Mouse (Mus musculus) hindbrain, embryonic 12.5 days (tissue): ENCODE results near the gene Ftsj3. TPM values are rescaled to one million over a fixed set of nuclear protein-coding genes. Genes with fewer than 3 reads are reported as not detected.
A peak's percentile ranks its signal among the peaks of the same experiment; 100 is the strongest.

Experiments
- ATAC-seq: fragments of 200-750 bp; cut with Nextera tagmentation; 2 replicates; pipeline ENCODE4 v1.8.0; 2017; ENCODE audit warnings: moderate TSS enrichment; ENCODE audit not compliant: low FRiP score
- H3K27ac ChIP-seq: fragments of 300-500 bp; sonication (generic); 2 replicates; pipeline ENCODE4 v1.5.1; 2016; ENCODE audit warnings: mild to moderate bottlenecking
- H3K27me3 ChIP-seq: fragments of 300-500 bp; sonication (generic); 2 replicates; pipeline ENCODE4 v1.6.1; 2016; ENCODE audit warnings: mild to moderate bottlenecking
- H3K36me3 ChIP-seq: fragments of 300-500 bp; sonication (generic); 2 replicates; pipeline ENCODE4 v1.6.1; 2016; ENCODE audit warnings: mild to moderate bottlenecking
- H3K4me1 ChIP-seq: fragments of 300-500 bp; sonication (generic); 2 replicates; pipeline ENCODE4 v1.6.1; 2016
- H3K4me2 ChIP-seq: fragments of 300-500 bp; sonication (generic); replicated peaks from 2 replicates; pipeline ENCODE4 v1.6.1; 2016; ENCODE audit warnings: mild to moderate bottlenecking
- H3K4me3 ChIP-seq: fragments of 300-500 bp; sonication (generic); 2 replicates; pipeline ENCODE4 v1.5.1; 2016; ENCODE audit warnings: mild to moderate bottlenecking
- H3K9ac ChIP-seq: fragments of 300-500 bp; sonication (generic); 2 replicates; pipeline ENCODE4 v1.6.1; 2016; ENCODE audit warnings: mild to moderate bottlenecking, moderate library complexity
- H3K9me3 ChIP-seq: fragments of 300-500 bp; sonication (generic); replicated peaks from 2 replicates; pipeline ENCODE4 v1.6.1; 2016; ENCODE audit warnings: mild to moderate bottlenecking
- WGBS: fragments of 180-500 bp; shearing (Covaris S2); methylation state at CpG from one replicate; pipeline ENCODE4 v1.1.7; 2016; 5-methylcytosine and 5-hydroxymethylcytosine counted together
- polyA plus RNA-seq: library from polyadenylated mRNA; unstranded; fragments of >200 nt; fragmentation: Nextera tagmentation; extraction: Ambion mirVana; gene quantifications from 2 replicates; pipeline ENCODE4 v1.2.1, GENCODE M21; 2016

Gene Ftsj3
- polyA plus RNA-seq = 52.5 and 53.4 TPM in 2 replicates

- H3K27ac ChIP-seq = peak within 1 kb of the TSS; percentile 77
- peak; percentile 96 for ATAC-seq
- H3K4me2 ChIP-seq = peak within 1 kb of the TSS; percentile 84
- H3K9ac ChIP-seq = peak within 1 kb of the TSS; percentile 87
- H3K27me3 ChIP-seq = no peaks in the 10 kb centered on the region
- peaks cover 21% of the 10 kb centered on the region for H3K4me1 ChIP-seq
- peak within 1 kb of the TSS; percentile 69 for H3K4me3 ChIP-seq
- no peaks in the 10 kb centered on the region for H3K9me3 ChIP-seq
- under 1% methylated on average over 42 of the region's 42 CpGs for WGBS
- peaks cover 61% of the 10 kb centered on the region for H3K36me3 ChIP-seq
These were observed at the start of gene Ftsj3, which contains the start of gene Psmc5 for GRCm38 (mm10) chr11:106255685-106256451. Gene Ftsj3 (minus strand): TSS chr11:106256079. Gene Psmc5 (plus strand): TSS chr11:106256154.

- Histone ChIP-seq H3K27me3 (no peaks in the 10 kb centered on the region), H3K4me1 (no peaks in the 10 kb centered on the region)
- WGBS = 83% methylated on average over 10 of the region's 10 CpGs
These were observed 49.6 kb upstream of the Ftsj3 start for GRCm38 (mm10) chr11:106305348-106306064.

GRCm38 (mm10) chr11:106302634-106303033, 46.8 kb upstream of the Ftsj3 start:
- no peaks in the 10 kb centered on the region for H3K4me1 ChIP-seq
- H3K27me3 ChIP-seq = no peaks in the 10 kb centered on the region
- no peak overlapping the region for H3K4me2 ChIP-seq
- H3K36me3 ChIP-seq = no peaks in the 10 kb centered on the region
- ATAC-seq = no peak
- H3K27ac ChIP-seq = no peak overlapping the region
- WGBS = 21% methylated on average over 2 of the region's 2 CpGs
- no peak overlapping the region for H3K9ac ChIP-seq
- H3K4me3 ChIP-seq = no peak overlapping the region
- H3K9me3 ChIP-seq = no peaks in the 10 kb centered on the region

More at GRCm38 (mm10) chr11:106305348-106306064, 49.6 kb upstream of the Ftsj3 start:
- no peak for ATAC-seq
- no peak overlapping the region for H3K27ac ChIP-seq
- H3K4me2 ChIP-seq = no peak overlapping the region
- no peaks in the 10 kb centered on the region for H3K36me3 ChIP-seq
- no peak overlapping the region for H3K9ac ChIP-seq
- no peaks in the 10 kb centered on the region for H3K9me3 ChIP-seq
- H3K4me3 ChIP-seq = no peak overlapping the region

- H3K27ac ChIP-seq = no peak within 1 kb of the TSS
- no peak within 1 kb of the TSS for H3K4me3 ChIP-seq
- H3K4me1 ChIP-seq = no peaks in the 10 kb centered on the region
- H3K9me3 ChIP-seq = no peaks in the 10 kb centered on the region
- no peak within 1 kb of the TSS for H3K4me2 ChIP-seq
- ATAC-seq = no peak
- no peak within 1 kb of the TSS for H3K9ac ChIP-seq
- no peaks in the 10 kb centered on the region for H3K27me3 ChIP-seq
- WGBS = 79% methylated on average over 9 of the region's 9 CpGs
- H3K36me3 ChIP-seq = no peaks in the 10 kb centered on the region
These were observed 45.9 kb upstream of the Ftsj3 start, which contains the start of gene Gh for GRCm38 (mm10) chr11:106301765-106302164. Gene Gh (minus strand): TSS chr11:106301865.

- Histone ChIP-seq H3K27me3 (no peaks in the 10 kb centered on the region), H3K9me3 (no peaks in the 10 kb centered on the region), H3K4me2 (no peak overlapping the region), H3K4me3 (no peak overlapping the region), H3K36me3 (no peaks in the 10 kb centered on the region), H3K4me1 (no peaks in the 10 kb centered on the region), H3K9ac (no peak overlapping the region), H3K27ac (no peak overlapping the region)
- no peak for ATAC-seq
- WGBS = 88% methylated on average over 2 of the region's 2 CpGs
These were observed 36.0 kb upstream of the Ftsj3 start for GRCm38 (mm10) chr11:106291861-106292260.

GRCm38 (mm10) chr11:106290376-106290775, 34.5 kb upstream of the Ftsj3 start:
- WGBS = 91% methylated on average over 5 of the region's 5 CpGs
- no peaks in the 10 kb centered on the region for H3K4me1 ChIP-seq
- no peak overlapping the region for H3K27ac ChIP-seq
- H3K9me3 ChIP-seq = no peaks in the 10 kb centered on the region
- no peak overlapping the region for H3K9ac ChIP-seq
- H3K27me3 ChIP-seq = no peaks in the 10 kb centered on the region
- H3K4me2 ChIP-seq = no peak overlapping the region
- H3K36me3 ChIP-seq = no peaks in the 10 kb centered on the region
- no peak for ATAC-seq
- no peak overlapping the region for H3K4me3 ChIP-seq

GRCm38 (mm10) chr11:106289369-106289768, 33.5 kb upstream of the Ftsj3 start:
- Histone ChIP-seq H3K36me3 (no peaks in the 10 kb centered on the region), H3K4me1 (no peaks in the 10 kb centered on the region), H3K4me3 (no peak overlapping the region), H3K9ac (no peak overlapping the region), H3K9me3 (no peaks in the 10 kb centered on the region), H3K27ac (no peak overlapping the region), H3K4me2 (no peak overlapping the region), H3K27me3 (no peaks in the 10 kb centered on the region)
- WGBS = 73% methylated on average over 8 of the region's 8 CpGs
- ATAC-seq = no peak

- 71% methylated on average over 11 of the region's 11 CpGs for WGBS
These were observed 31.1 kb upstream of the Ftsj3 start for GRCm38 (mm10) chr11:106286987-106287386.

GRCm38 (mm10) chr11:106286206-106286605, 30.3 kb upstream of the Ftsj3 start:
- Histone ChIP-seq H3K4me1 (0 out of 2 replicates have a peak, but pooled peaks cover 3% of the 10 kb centered on the region), H3K9me3 (no peaks in the 10 kb centered on the region), H3K36me3 (no peaks in the 10 kb centered on the region), H3K4me3 (no peak overlapping the region), H3K27me3 (no peaks in the 10 kb centered on the region), H3K9ac (no peak overlapping the region), H3K27ac (no peak overlapping the region), H3K4me2 (no peak overlapping the region)
- ATAC-seq = no peak
- 85% methylated on average over 7 of the region's 7 CpGs for WGBS

More at GRCm38 (mm10) chr11:106286987-106287386, 31.1 kb upstream of the Ftsj3 start:
- Histone ChIP-seq H3K9ac (no peak overlapping the region), H3K36me3 (no peaks in the 10 kb centered on the region), H3K27me3 (no peaks in the 10 kb centered on the region), H3K4me3 (no peak overlapping the region), H3K4me2 (no peak overlapping the region), H3K27ac (no peak overlapping the region), H3K4me1 (0 out of 2 replicates have a peak, but pooled peaks cover 2% of the 10 kb centered on the region), H3K9me3 (no peaks in the 10 kb centered on the region)
- ATAC-seq = no peak

GRCm38 (mm10) chr11:106284126-106284525, 28.2 kb upstream of the Ftsj3 start:
- Histone ChIP-seq H3K9ac (no peak overlapping the region), H3K36me3 (no peaks in the 10 kb centered on the region), H3K4me1 (0 out of 2 replicates have a peak, but pooled peaks cover 3% of the 10 kb centered on the region), H3K9me3 (no peaks in the 10 kb centered on the region), H3K4me2 (no peak overlapping the region), H3K27me3 (no peaks in the 10 kb centered on the region), H3K27ac (no peak overlapping the region), H3K4me3 (no peak overlapping the region)
- WGBS = 65% methylated on average over 8 of the region's 8 CpGs
- ATAC-seq = no peak

GRCm38 (mm10) chr11:106283371-106283770, 27.5 kb upstream of the Ftsj3 start:
- WGBS = 84% methylated on average over 4 of the region's 4 CpGs
- H3K27ac ChIP-seq = no peak overlapping the region
- H3K4me3 ChIP-seq = no peak overlapping the region
- H3K4me2 ChIP-seq = no peak overlapping the region
- no peaks in the 10 kb centered on the region for H3K9me3 ChIP-seq
- 0 out of 2 replicates have a peak, but pooled peaks cover 3% of the 10 kb centered on the region for H3K4me1 ChIP-seq
- ATAC-seq = no peak
- H3K9ac ChIP-seq = no peak overlapping the region
- no peaks in the 10 kb centered on the region for H3K27me3 ChIP-seq
- H3K36me3 ChIP-seq = no peaks in the 10 kb centered on the region

GRCm38 (mm10) chr11:106282452-106282851, 26.6 kb upstream of the Ftsj3 start:
- Histone ChIP-seq H3K27ac (no peak overlapping the region), H3K4me2 (no peak overlapping the region), H3K27me3 (peaks cover 5% of the 10 kb centered on the region; the same call in 1 of the 2 replicates), H3K9ac (no peak overlapping the region), H3K9me3 (no peaks in the 10 kb centered on the region), H3K4me3 (no peak overlapping the region), H3K4me1 (0 out of 2 replicates have a peak, but pooled peaks cover 3% of the 10 kb centered on the region), H3K36me3 (no peaks in the 10 kb centered on the region)
- ATAC-seq = no peak
- 89% methylated on average over 6 of the region's 6 CpGs for WGBS
